Mouse (Mus musculus) common myeloid progenitor, adult 5-6 weeks (primary cell): ENCODE data around the gene Ctps2. TPM values are rescaled to one million over a fixed set of nuclear protein-coding genes. Genes with fewer than 3 reads are reported as not detected.

Experiments used
- ATAC-seq: replicated peaks from 2 replicates; pipeline ENCODE4 v1.8.0; 2016; ENCODE audit warnings: low read depth, mild to moderate bottlenecking, moderate TSS enrichment, inconsistent platforms; ENCODE audit not compliant: poor library complexity, severe bottlenecking
- total RNA-seq: library from RNA; stranded (forward); fragments of 200-1000, 187-1606 nt; gene quantifications from 2 replicates; pipeline ENCODE4 v1.2.3, GENCODE M21; 2017

Ctps2 gene
- total RNA-seq, 1 experiment from 2014 or later: 57.1 TPM

DNA sequence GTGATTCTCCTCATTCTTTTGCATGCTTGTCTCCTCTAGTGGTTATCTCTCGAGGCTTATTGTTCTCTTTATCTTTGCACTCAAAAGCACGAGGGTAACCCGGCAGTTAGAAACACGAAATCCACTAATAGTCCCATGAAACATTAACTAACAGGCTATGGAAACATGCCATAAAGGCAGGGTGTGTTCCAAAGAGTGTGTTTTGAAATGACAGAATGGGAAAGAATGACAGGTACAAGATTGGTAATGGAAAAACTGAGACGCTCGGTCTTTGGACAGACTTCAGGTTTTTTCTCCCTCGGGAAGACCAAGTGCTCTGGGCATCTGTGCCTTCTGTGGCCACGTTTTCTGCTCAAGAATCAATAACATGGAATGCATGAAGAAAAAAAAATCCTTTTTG, 66.4 kb downstream of the Ctps2 start:
- ATAC-seq: no peak

DNA sequence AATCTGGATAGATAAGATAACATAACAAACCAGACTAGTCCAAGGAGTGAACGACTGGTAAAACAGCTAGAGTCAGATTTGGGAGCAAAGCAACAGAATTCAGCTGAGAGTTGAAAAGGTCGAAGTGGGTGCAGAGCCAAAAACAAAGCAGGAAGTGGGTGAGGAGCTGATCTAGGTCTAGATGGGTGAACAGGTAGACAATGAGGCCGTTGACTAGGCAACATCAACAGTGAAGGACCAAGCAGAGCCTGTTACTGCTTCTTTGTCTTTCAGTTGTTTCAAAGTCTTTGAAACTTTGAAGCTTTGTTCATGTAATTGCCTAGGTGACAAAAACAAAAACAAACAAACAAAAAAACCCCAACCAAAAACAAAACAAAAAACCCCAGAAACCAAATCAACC, 75.2 kb downstream of the Ctps2 start:
- ATAC-seq: no peak

DNA sequence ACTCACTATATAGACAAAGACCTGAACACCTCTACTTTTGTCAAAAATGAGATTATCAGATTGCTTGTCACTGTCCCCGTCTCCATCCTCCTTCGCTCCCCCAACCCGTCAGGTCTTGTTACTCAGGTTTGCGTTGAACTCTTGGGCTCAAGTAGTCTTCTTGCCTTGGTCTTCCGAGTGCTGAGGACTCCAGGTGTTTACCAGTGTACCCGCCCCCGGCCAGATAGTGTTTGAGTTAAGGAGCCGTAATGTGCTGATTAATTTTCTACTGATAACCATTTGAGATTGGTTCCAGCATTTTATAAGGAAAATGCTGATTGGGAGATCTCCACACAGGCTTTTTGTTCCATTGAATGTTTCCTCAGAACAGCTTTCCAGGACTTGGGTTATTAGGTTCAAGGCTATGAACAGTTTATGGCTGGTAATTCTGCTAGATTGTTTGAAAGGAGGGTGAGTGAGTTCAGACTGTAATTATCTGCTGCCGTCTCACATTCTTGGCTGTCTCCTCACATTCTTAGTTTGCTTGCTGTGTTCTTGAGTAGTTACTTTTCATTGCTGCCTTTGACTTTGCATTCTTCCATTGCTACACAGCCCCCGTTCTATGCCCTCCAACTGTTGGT, 85.9 kb downstream of the Ctps2 start:
- no peak for ATAC-seq

GRCm38 (mm10) chrX:162991396-162991795, 90.4 kb downstream of the Ctps2 start:
- ATAC-seq: no peak

GRCm38 (mm10) chrX:162992121-162992520, 91.1 kb downstream of the Ctps2 start:
- ATAC-seq: no peak

DNA sequence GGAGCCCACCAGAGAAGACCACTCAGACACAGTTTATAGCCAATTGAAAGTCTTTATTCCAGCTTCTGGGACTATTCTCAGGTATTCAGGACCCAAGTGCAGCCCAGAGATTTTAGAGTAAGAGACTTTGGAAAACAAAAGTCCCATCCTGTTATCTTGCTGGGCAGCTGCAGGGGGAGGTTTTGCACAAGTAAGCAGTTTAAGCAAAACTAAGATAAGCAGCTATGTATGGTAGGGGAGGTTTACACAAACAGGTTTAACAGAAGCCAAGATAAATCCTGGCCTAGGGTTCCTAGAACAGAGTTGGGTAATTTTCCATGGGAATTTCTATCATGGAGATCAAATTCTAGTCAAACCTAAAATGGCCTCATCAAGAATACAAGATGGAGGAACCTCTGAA, 126.8 kb downstream of the Ctps2 start:
- no peak for ATAC-seq

DNA sequence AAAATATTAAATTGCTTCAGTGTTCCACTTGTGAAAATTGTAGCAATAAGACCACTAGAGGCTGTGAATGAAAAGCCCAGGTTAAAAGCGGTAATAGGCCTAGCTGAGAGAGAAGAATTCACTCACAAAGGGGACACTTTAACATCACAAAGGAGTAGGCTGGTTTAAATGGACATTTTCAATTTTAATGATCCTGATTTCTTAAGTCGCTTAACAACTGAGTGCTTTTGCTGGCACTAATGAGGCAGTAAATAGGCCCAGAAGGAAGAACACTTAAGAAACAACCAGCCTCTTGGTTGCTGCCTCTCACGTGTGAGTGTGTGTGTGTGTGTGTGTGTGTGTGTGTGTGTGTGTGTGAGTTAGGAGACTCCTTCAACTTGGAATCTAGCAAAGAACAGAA, 137.7 kb downstream of the Ctps2 start:
- ATAC-seq: no peak

DNA sequence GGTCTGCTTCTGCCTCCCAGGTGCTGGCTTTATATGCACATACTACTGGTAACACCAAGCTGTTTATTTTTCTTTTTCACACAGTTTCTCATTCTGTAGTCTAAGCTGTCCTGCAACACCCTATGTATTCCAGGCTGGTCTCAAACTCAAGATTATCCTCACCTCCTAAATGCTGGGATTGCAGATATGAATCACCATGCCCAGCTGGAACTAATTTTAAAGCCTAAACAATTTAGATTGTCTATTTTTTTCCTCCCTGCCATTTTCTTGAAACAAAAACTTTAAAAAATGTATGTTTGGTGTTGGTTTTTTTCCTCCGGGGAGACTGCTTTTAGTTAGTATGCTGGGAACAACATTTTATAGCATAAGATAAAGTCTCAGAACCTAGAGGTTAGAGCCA, 141.7 kb downstream of the Ctps2 start:
- no peak for ATAC-seq

- no peak for ATAC-seq
Observed at GRCm38 (mm10) chrX:163063936-163064335, 162.9 kb downstream of the Ctps2 start.

Other genes with a start within 250 kb of the Ctps2 start
- gene Rbbp7, start 140.8 kb upstream of the Ctps2 start, total RNA-seq: 294 and 302 TPM in 2 replicates
- 54.9 and 63.1 TPM in 2 replicates for gene Txlng, start 71.8 kb upstream of the Ctps2 start, total RNA-seq
- 39.1 and 46.0 TPM in 2 replicates for gene Syap1, start 12.8 kb upstream of the Ctps2 start, total RNA-seq
- not detected in 2 replicates for gene S100g, start 63.4 kb downstream of the Ctps2 start, total RNA-seq